Comparison of ENCODE assay signal across 9 mouse cellular contexts in the genomic region with DNA sequence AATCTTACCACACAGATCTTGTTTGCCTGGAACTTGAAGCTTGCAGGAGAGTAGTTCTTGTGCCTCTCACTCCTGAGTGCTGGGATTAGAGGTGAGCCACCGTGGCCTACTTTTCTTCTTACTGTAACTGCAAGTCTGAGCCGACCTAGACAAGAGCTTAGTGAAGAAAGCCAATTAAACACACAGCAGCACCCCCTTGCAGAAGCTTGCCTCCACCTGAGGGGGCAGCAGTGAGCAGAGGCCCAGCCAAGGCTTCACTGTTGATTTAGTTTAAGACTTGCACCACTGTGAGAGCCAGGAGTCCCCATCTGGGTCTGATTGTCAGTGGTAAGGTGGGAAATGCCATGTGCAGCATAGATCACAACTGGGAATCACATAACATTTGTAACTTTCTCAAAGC. TPM values are rescaled to one million over a fixed set of nuclear protein-coding genes. Genes with fewer than 3 reads are reported as not detected.
DNase-seq lines count a peak whose midpoint lies in the region; TF ChIP-seq lines count a peak whose summit lies in the region.
"Had no signal": no experiment of that assay in that cellular context is flagged by ENCODE, and none has a peak within 500 bp of the region (broad histone marks: within the 10 kb centered on the region; RNA-seq: fewer than 3 reads in every experiment).

No protein-coding gene starts in this region.

- intact Hi-C loops in gastrocnemius, postnatal 14 days (cut with DNase I; ENCODE audit: low total_unique reads) = loop anchor here (10.0 kb wide), 1 partner anchor 350 kb away; no protein-coding TSS in a partner anchor

- no peaks in the 10 kb centered on the region for H3K4me1 ChIP-seq in spleen, adult 2 months (ENCODE audit: control insufficient read depth, insufficient read depth, insufficient read length)
- H3K4me1 ChIP-seq: liver, embryonic 15.5 days had no signal

- no peak overlapping the region for H3K4me3 ChIP-seq in spleen, adult 2 months (ENCODE audit: extremely low read depth, insufficient read depth, insufficient read length)
- H3K4me3 ChIP-seq: liver, embryonic 15.5 days had no signal

- DNase-seq in gastrocnemius, adult 18-20 months (ENCODE audit: low spot score) = peak; percentile 29
- DNase-seq in gastrocnemius, adult 8-10 months (ENCODE audit: low spot score in 2 of 2) = no peak
- DNase-seq in NIH3T3 (ENCODE audit: low read depth) = peak; percentile 88
- DNase-seq in cerebellum, adult 9-11 months = peak; percentile 9
- DNase-seq in gastrocnemius, postnatal 14 days = peak; percentile 56
- peak; percentile 47 to 78 for DNase-seq in layer of hippocampus, postnatal 25 days (ENCODE audit: extremely low spot score in 1 of 2, low spot score in 1 of 2)
- peak; percentile 74 to 79 for DNase-seq in lung, postnatal 4 days
- peak; percentile 14 to 58 for DNase-seq in spleen, adult 2 months (ENCODE audit: low read depth in 1 of 2, low spot score in 2 of 2)

- peak; percentile 83; the same call in 1 of the 2 replicates for TF ChIP-seq CTCF in spleen, adult 2 months (IDR thresholded peaks at IDR 0.05; ENCODE audit: extremely low read depth, insufficient read depth, insufficient read length, insufficient replicate concordance)

- H3K27me3 ChIP-seq in spleen, adult 2 months (ENCODE audit: control insufficient read depth, insufficient read depth, low read length) = no peaks in the 10 kb centered on the region
- H3K27me3 ChIP-seq: liver, embryonic 15.5 days had no signal

- H3K27ac ChIP-seq in spleen, adult 2 months (ENCODE audit: insufficient read depth, low read length) = no peak overlapping the region
- H3K27ac ChIP-seq: liver, embryonic 15.5 days had no signal

- TF ChIP-seq POLR2A in spleen, adult 2 months (IDR thresholded peaks at IDR 0.05; ENCODE audit: low read depth, low read length) = no peak

- WGBS in spleen, adult 2 months = 39% methylated on average over 2 of the region's 2 CpGs

- H3K36me3 ChIP-seq in spleen, adult 2 months (ENCODE audit: control insufficient read depth, insufficient read depth, low read length) = 0 out of 2 replicates have a peak, but pooled peaks cover 1% of the 10 kb centered on the region

RNA-seq across cellular contexts. Expression of a gene that starts 58.8 kb away (rescaled TPM):
- under 1 TPM; 0.02 to 0.09 TPM for total RNA-seq in gastrocnemius, adult 18-20 months (2021)
- under 1 TPM in 1 of 4 experiments, not detected in 3; 0.05 TPM for total RNA-seq in gastrocnemius, adult 8-10 months (2022)
- 1 to 10 TPM in 1 of 2 experiments, under 1 TPM in 1; 0.92 to 1.3 TPM for total RNA-seq in gastrocnemius, postnatal 14 days (2021)
- under 1 TPM; 0.26 to 0.39 TPM for total RNA-seq in layer of hippocampus, postnatal 25 days (2021)
- polyA plus RNA-seq in spleen, adult 2 months (2012; rRNA removed) = 0.50 and 0.58 TPM in 2 replicates

Comparison
In these comparisons a context has a peak if more than half of its experiments do, and no peak if none do; other contexts are left out.
1. DNase-seq: peak in gastrocnemius, adult 18-20 months (single experiment), NIH3T3 (single experiment), cerebellum, adult 9-11 months (single experiment), gastrocnemius, postnatal 14 days (single experiment), layer of hippocampus, postnatal 25 days (2 of 2), lung, postnatal 4 days (2 of 2) and spleen, adult 2 months (2 of 2); none in gastrocnemius, adult 8-10 months (0 of 2).